In the genomic region with DNA sequence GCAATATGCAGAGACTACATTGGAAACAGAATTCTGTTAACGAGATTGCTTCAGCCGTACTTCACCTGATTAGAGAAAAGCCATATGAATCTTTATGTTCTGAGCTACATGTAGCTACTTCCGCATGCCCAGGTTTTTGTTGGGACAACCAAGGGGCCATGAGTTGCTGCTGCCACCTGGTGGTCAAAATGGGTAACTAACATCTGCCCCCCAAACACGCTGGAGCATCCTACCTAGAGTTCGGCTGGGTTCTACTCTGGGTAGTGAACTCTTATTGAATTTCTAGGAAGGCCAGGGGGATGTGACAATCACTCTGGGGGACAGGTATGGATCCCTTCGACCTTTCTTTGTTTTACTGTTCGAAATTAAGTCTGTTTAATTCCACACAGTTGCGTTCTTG, we compare ENCODE assay signal across 8 mouse cellular contexts. TPM values are rescaled to one million over a fixed set of nuclear protein-coding genes. Genes with fewer than 3 reads are reported as not detected.
DNase-seq lines count a peak whose midpoint lies in the region; ATAC-seq and TF ChIP-seq lines count a peak whose summit lies in the region.

No protein-coding gene starts in this region.

- H3K4me1 ChIP-seq in ES-Bruce4 (ENCODE audit: control insufficient read depth, insufficient read depth, low read length), result no peaks in the 10 kb centered on the region
- H3K4me1 ChIP-seq in bone marrow, adult 2 months (ENCODE audit: control insufficient read depth, insufficient read depth, low read length), result no peaks in the 10 kb centered on the region; the same call in 1 of the 2 replicates
- H3K4me1 ChIP-seq in embryonic fibroblast, embryonic 13.5 days (ENCODE audit: control insufficient read depth, insufficient read depth, low read length), result no peaks in the 10 kb centered on the region
- no peaks in the 10 kb centered on the region for H3K4me1 ChIP-seq in heart, embryonic 13.5 days
- H3K4me1 ChIP-seq in liver, postnatal 0 days (ENCODE audit: insufficient read depth), result no peaks in the 10 kb centered on the region

- H3K9me3 ChIP-seq in ES-Bruce4 (replicated peaks; ENCODE audit: control insufficient read depth, insufficient read depth, low read length, poor library complexity, severe bottlenecking), result no peaks in the 10 kb centered on the region
- H3K9me3 ChIP-seq in heart, embryonic 13.5 days, result no peaks in the 10 kb centered on the region; the same call in 1 of the 2 replicates
- H3K9me3 ChIP-seq in liver, postnatal 0 days (ENCODE audit: low read length), result no peaks in the 10 kb centered on the region

- 0 out of 2 replicates have a peak overlapping the region, but pooled peaks have one; percentile 20 for H3K4me2 ChIP-seq in heart, embryonic 13.5 days
- no peak overlapping the region for H3K4me2 ChIP-seq in liver, postnatal 0 days (ENCODE audit: low read depth, low read length)

- no peak overlapping the region for H3K27ac ChIP-seq in ES-Bruce4 (ENCODE audit: insufficient read depth, low read length)
- no peak overlapping the region for H3K27ac ChIP-seq in bone marrow, adult 2 months (ENCODE audit: control insufficient read depth, insufficient read depth, low read depth, low read length, poor library complexity)
- no peak overlapping the region for H3K27ac ChIP-seq in embryonic fibroblast, embryonic 13.5 days (ENCODE audit: insufficient read depth, low read length)
- H3K27ac ChIP-seq in heart, embryonic 13.5 days (replicated peaks), result no peak overlapping the region
- no peak overlapping the region for H3K27ac ChIP-seq in liver, postnatal 0 days (ENCODE audit: low read depth)

- TF ChIP-seq CTCF in ES-Bruce4 (IDR thresholded peaks at IDR 0.05; ENCODE audit: low read depth, low read length), result peak; percentile 90
- peak; percentile 89 for TF ChIP-seq CTCF in bone marrow, adult 2 months (IDR thresholded peaks at IDR 0.05; ENCODE audit: control insufficient read depth, insufficient read depth, low read length)
- TF ChIP-seq CTCF in embryonic fibroblast, embryonic 13.5 days (IDR thresholded peaks at IDR 0.05; ENCODE audit: borderline replicate concordance, insufficient read depth, low read length), result peak; percentile 78
- TF ChIP-seq CTCF in liver, postnatal 0 days (IDR thresholded peaks at IDR 0.05; ENCODE audit: low read depth), result peak; percentile 96

- no peak overlapping the region for H3K9ac ChIP-seq in ES-Bruce4 (ENCODE audit: low read depth, poor library complexity, severe bottlenecking)
- no peak overlapping the region for H3K9ac ChIP-seq in heart, embryonic 13.5 days
- H3K9ac ChIP-seq in liver, postnatal 0 days (replicated peaks), result no peak overlapping the region

- no peak overlapping the region for H3K4me3 ChIP-seq in ES-Bruce4 (ENCODE audit: low read depth, low read length)
- no peak overlapping the region for H3K4me3 ChIP-seq in bone marrow, adult 2 months (replicated peaks; ENCODE audit: control insufficient read depth, low read depth, low read length)
- no peak overlapping the region for H3K4me3 ChIP-seq in embryonic fibroblast, embryonic 13.5 days (ENCODE audit: insufficient read depth, low read length)
- H3K4me3 ChIP-seq in heart, embryonic 13.5 days, result no peak overlapping the region
- no peak overlapping the region for H3K4me3 ChIP-seq in liver, postnatal 0 days (ENCODE audit: low read depth, low read length)

- no peaks in the 10 kb centered on the region for H3K27me3 ChIP-seq in ES-Bruce4 (ENCODE audit: control insufficient read depth, insufficient read depth, low read length, poor library complexity, severe bottlenecking)
- no peaks in the 10 kb centered on the region for H3K27me3 ChIP-seq in heart, embryonic 13.5 days (replicated peaks)
- no peaks in the 10 kb centered on the region for H3K27me3 ChIP-seq in liver, postnatal 0 days (ENCODE audit: insufficient read depth, low read length)

- no peaks in the 10 kb centered on the region for H3K36me3 ChIP-seq in ES-Bruce4 (ENCODE audit: control insufficient read depth, insufficient read depth, low read length, poor library complexity, severe bottlenecking)
- H3K36me3 ChIP-seq in heart, embryonic 13.5 days, result no peaks in the 10 kb centered on the region
- H3K36me3 ChIP-seq in liver, postnatal 0 days (replicated peaks; ENCODE audit: insufficient read depth, low read length), result no peaks in the 10 kb centered on the region

- no peak for TF ChIP-seq EP300 in ES-Bruce4 (IDR thresholded peaks at IDR 0.05; ENCODE audit: insufficient read depth, low read depth, low read length)
- no peak for TF ChIP-seq EP300 in liver, postnatal 0 days (IDR thresholded peaks at IDR 0.05; ENCODE audit: low read depth)

- no peak for ATAC-seq in heart, embryonic 13.5 days (ENCODE audit: extremely low read depth, insufficient number of reproducible peaks, low FRiP score, low TSS enrichment)
- 0 out of 2 replicates have a peak, but pooled peaks have one; percentile 56 for ATAC-seq in liver, postnatal 0 days

- DNase-seq in kidney, postnatal 25 days, result peak; percentile 77 to 83
- peak; percentile 79 for DNase-seq in liver, postnatal 0 days
- peak; percentile 64 for DNase-seq in retina, adult 2 months (ENCODE audit: low read depth, low spot score)
- DNase-seq in thymus, postnatal 10 days (ENCODE audit: low spot score in 2 of 2), result peak; percentile 34 to 64

- 18% methylated on average over 8 of the region's 8 CpGs for WGBS in bone marrow, adult 2 months
- 17% methylated on average over 8 of the region's 8 CpGs for WGBS in heart, embryonic 13.5 days
- WGBS in liver, postnatal 0 days (ENCODE audit: insufficient replicate concordance), result 19% methylated on average over 8 of the region's 8 CpGs

- no peak for TF ChIP-seq POLR2A in ES-Bruce4 (IDR thresholded peaks at IDR 0.05; ENCODE audit: insufficient read depth, low read length)
- no peak for TF ChIP-seq POLR2A in bone marrow, adult 2 months (IDR thresholded peaks at IDR 0.05; ENCODE audit: borderline replicate concordance, control insufficient read depth, low read depth, low read length)
- TF ChIP-seq POLR2A in embryonic fibroblast, embryonic 13.5 days (IDR thresholded peaks at IDR 0.05; ENCODE audit: low read depth, low read length), result no peak

RNA-seq across cellular contexts. Expression of a gene that starts 25.8 kb away (rescaled TPM):
- 42.2 and 43.0 TPM in 2 replicates for polyA plus RNA-seq in ES-Bruce4 (2011; ENCODE audit: insufficient read depth, insufficient read length, low read depth, missing spikeins)
- polyA plus RNA-seq in bone marrow, adult 2 months (2011; ENCODE audit: insufficient read depth, insufficient read length, low replicate concordance, missing spikeins), result 0.97 and 2.3 TPM in 2 replicates
- polyA plus RNA-seq in embryonic fibroblast, embryonic 13.5 days (2011; ENCODE audit: insufficient read length, low read depth, missing spikeins), result 41.4 and 52.9 TPM in 2 replicates
- 10.6 and 11.1 TPM in 2 replicates for polyA plus RNA-seq in heart, embryonic 13.5 days (2015; fragmentation: Nextera tagmentation; extraction: Ambion mirVana)
- polyA plus RNA-seq in liver, postnatal 0 days (2015; fragmentation: Nextera tagmentation; extraction: Ambion mirVana), result 1.8 TPM in 2 replicates
